Mouse (Mus musculus) forebrain, postnatal 0 days (tissue): Measurements from ENCODE around the gene Ccp110. TPM values are rescaled to one million over a fixed set of nuclear protein-coding genes. Genes with fewer than 3 reads are reported as not detected.
A peak's percentile ranks its signal among the peaks of the same experiment; 100 is the strongest.

Experiments used
- ATAC-seq: fragments of 200-750 bp; cut with Nextera tagmentation; 2 replicates; pipeline ENCODE4 v1.8.0; 2017; ENCODE audit warnings: mild to moderate bottlenecking, moderate library complexity
- DNase-seq: peaks from one replicate; pipeline ENCODE4 v3.0.0-alpha.2; 2015
- H3K27ac ChIP-seq: fragments of 300-500 bp; sonication (generic); 2 replicates; pipeline ENCODE4 v1.5.1; 2014; ENCODE audit warnings: low read depth, mild to moderate bottlenecking, antibody characterized with exemption, low read length, moderate library complexity, mixed read lengths
- H3K27me3 ChIP-seq: fragments of 300-500 bp; sonication (generic); 2 replicates; pipeline ENCODE4 v1.6.1; 2014; ENCODE audit warnings: mild to moderate bottlenecking, low read length, mixed read lengths; ENCODE audit not compliant: insufficient read depth
- H3K36me3 ChIP-seq: fragments of 300-500 bp; sonication (generic); 2 replicates; pipeline ENCODE4 v1.6.1; 2014; ENCODE audit warnings: mild to moderate bottlenecking, moderate library complexity; ENCODE audit not compliant: insufficient read depth
- H3K4me1 ChIP-seq: fragments of 300-500 bp; sonication (generic); 2 replicates; pipeline ENCODE4 v1.6.1; 2014; ENCODE audit warnings: antibody characterized with exemption; ENCODE audit not compliant: insufficient read depth
- H3K4me2 ChIP-seq: fragments of 300-500 bp; sonication (generic); 2 replicates; pipeline ENCODE4 v1.6.1; 2014; ENCODE audit warnings: low read depth, mild to moderate bottlenecking, moderate library complexity
- H3K4me3 ChIP-seq: fragments of 300-500 bp; sonication (generic); 2 replicates; pipeline ENCODE4 v1.5.1; 2014; ENCODE audit warnings: low read depth, low read length, mixed read lengths
- H3K9ac ChIP-seq: fragments of 300-500 bp; sonication (generic); 2 replicates; pipeline ENCODE4 v1.6.1; 2014; ENCODE audit warnings: mild to moderate bottlenecking
- H3K9me3 ChIP-seq: fragments of 300-500 bp; sonication (generic); 2 replicates; pipeline ENCODE4 v1.6.1; 2016; ENCODE audit warnings: low read length
- CTCF ChIP-seq: sonication (generic); IDR thresholded peaks from 2 replicates; pipeline ENCODE4 v1.5.1; 2016; ENCODE audit warnings: antibody characterized with exemption, control low read depth, low read depth
- WGBS: fragments of 180-500 bp; shearing (Covaris S2); extraction: QIAGEN DNeasy Blood & Tissue Kit; methylation state at CpG from one replicate; pipeline ENCODE4 v1.1.7; 2014; 5-methylcytosine and 5-hydroxymethylcytosine counted together
- polyA plus RNA-seq: library from polyadenylated mRNA; unstranded; fragments of >200 nt; fragmentation: Nextera tagmentation; extraction: Ambion mirVana; gene quantifications from 2 replicates; pipeline ENCODE4 v1.2.1, GENCODE M21; 2015
- total RNA-seq: library from RNA; depleted of rRNA; stranded (reverse); fragments of >200 nt; gene quantifications from 2 replicates; pipeline ENCODE4 v1.2.3, GENCODE M21; 2014

Gene Ccp110
- total and polyA plus RNA-seq, 2 experiments from 2014 or later = 13.3 to 33.6 TPM

DNA sequence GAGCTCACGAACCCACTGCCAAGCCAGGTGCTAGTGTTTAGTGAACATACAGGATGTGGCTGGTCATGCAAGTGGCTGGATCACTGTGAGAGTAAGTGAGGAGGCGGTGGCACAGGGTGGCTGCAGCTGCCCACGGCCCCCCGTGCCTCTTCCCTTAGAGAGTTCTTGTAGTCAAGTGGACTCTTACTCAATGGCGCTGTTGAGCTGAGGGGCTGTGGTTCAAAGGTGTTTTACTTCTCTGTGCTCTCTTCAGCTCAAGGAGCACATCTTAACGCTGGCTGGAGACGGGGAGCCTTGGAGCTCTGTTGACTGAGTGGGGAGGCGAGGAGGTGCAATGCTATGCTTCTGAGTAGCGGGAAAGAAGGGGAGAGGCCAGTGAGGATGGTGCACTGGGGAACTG, 11.6 kb downstream of the Ccp110 start:
- DNase-seq (no peak), ATAC-seq (no peak)
- Histone ChIP-seq H3K36me3 (peaks cover 76% of the 10 kb centered on the region), H3K4me2 (no peak overlapping the region), H3K4me3 (no peak overlapping the region), H3K4me1 (no peaks in the 10 kb centered on the region), H3K27ac (no peak overlapping the region), H3K27me3 (no peaks in the 10 kb centered on the region), H3K9ac (no peak overlapping the region), H3K9me3 (no peaks in the 10 kb centered on the region)
- no peak for TF ChIP-seq CTCF
- 86% methylated on average over 9 of the region's 9 CpGs for WGBS

DNA sequence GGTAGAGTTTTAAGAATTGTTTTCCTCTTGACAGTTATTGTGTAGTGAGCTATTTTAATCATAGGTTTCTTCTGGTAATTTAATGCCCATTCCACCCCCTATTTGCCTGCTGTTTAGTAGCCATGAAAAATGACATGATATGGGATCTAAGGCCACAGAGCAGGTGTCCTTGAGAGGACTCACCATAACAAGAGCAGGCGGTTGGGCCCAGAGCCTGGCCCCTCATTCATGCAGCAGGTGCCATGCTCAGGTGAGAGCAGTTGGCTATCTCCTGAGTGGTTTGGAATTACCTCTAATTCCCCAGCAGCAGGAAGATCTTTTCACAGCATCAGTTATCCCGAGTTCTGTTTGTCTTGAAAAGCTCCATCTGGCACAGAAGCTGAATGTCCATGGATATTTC, 13.1 kb downstream of the Ccp110 start:
- ATAC-seq (no peak), DNase-seq (no peak)
- no peaks in the 10 kb centered on the region for H3K9me3 ChIP-seq
- H3K4me2 ChIP-seq = no peak overlapping the region
- no peak for TF ChIP-seq CTCF
- no peaks in the 10 kb centered on the region for H3K4me1 ChIP-seq
- H3K9ac ChIP-seq = no peak overlapping the region
- no peaks in the 10 kb centered on the region for H3K27me3 ChIP-seq
- H3K27ac ChIP-seq = no peak overlapping the region
- WGBS = 80% methylated on average over 2 of the region's 2 CpGs
- no peak overlapping the region for H3K4me3 ChIP-seq
- H3K36me3 ChIP-seq = peaks cover 80% of the 10 kb centered on the region

DNA sequence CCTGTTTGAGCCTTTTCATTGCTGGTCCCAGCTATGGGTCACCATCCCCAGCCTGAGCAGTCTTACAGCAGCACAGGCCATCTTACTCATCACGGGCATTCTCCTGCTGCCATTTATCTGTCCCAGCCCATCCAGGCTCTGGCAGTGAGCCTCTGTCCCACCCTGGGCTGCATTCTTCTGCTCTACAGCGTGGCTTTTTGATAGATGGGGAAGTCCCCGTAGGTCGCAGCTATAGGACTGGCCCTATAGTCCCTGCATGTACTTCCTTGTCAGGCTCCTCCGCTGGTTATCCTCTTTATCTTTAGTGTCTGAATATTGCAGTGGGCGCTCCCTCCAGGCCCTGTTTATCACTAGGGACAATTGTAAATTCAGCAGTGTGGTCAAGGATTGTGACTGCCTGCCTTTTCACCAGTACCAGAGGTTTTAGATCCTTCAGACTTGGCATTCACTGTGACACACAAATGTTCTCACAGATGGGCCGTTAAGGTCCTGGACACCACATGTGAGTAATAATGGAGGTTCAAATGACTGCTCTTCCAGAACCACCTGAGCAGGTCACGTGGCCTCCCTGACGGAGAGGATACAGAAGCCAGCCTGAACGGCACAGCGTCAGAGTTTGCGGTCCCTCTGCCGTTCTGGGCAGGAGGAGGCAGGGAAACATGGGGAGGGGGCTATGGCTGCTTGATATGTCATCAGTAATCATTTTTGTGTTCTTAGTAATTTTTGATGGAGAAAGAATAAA, 16.7 kb downstream of the Ccp110 start:
- TF ChIP-seq CTCF = no peak
- WGBS = 92% methylated on average over 13 of the region's 13 CpGs
- no peak overlapping the region for H3K27ac ChIP-seq
- DNase-seq = no peak
- H3K27me3 ChIP-seq = no peaks in the 10 kb centered on the region
- H3K36me3 ChIP-seq = peaks cover 85% of the 10 kb centered on the region
- no peak overlapping the region for H3K4me2 ChIP-seq
- H3K9ac ChIP-seq = no peak overlapping the region
- no peaks in the 10 kb centered on the region for H3K4me1 ChIP-seq
- no peaks in the 10 kb centered on the region for H3K9me3 ChIP-seq
- no peak overlapping the region for H3K4me3 ChIP-seq
- ATAC-seq = no peak

DNA sequence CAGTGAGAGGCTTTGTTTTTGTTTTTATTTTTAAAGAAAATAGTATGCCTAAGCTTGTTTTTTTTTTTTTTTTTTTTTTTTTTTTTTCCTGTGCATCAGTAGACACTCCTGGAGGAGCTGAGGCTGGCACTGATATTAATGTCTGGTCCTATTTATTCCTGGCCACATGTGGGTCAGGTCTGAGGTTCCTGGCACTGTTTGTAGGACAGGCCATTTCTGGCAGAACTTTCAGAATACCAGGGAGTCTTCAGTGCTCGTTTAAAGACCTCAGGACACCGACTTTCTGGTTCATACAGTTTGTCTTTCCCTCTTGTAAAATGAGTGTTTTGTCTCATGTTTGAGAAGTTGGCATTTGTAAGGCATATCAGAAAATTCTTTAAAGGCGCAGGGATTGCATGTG, 19.4 kb downstream of the Ccp110 start:
- H3K27ac ChIP-seq = no peak overlapping the region
- no peak for ATAC-seq
- peaks cover 76% of the 10 kb centered on the region for H3K36me3 ChIP-seq
- 93% methylated on average over 3 of the region's 3 CpGs for WGBS
- no peak overlapping the region for H3K4me2 ChIP-seq
- no peak for DNase-seq
- no peaks in the 10 kb centered on the region for H3K4me1 ChIP-seq
- no peaks in the 10 kb centered on the region for H3K9me3 ChIP-seq
- TF ChIP-seq CTCF = no peak
- H3K4me3 ChIP-seq = no peak overlapping the region
- H3K27me3 ChIP-seq = no peaks in the 10 kb centered on the region
- no peak overlapping the region for H3K9ac ChIP-seq

DNA sequence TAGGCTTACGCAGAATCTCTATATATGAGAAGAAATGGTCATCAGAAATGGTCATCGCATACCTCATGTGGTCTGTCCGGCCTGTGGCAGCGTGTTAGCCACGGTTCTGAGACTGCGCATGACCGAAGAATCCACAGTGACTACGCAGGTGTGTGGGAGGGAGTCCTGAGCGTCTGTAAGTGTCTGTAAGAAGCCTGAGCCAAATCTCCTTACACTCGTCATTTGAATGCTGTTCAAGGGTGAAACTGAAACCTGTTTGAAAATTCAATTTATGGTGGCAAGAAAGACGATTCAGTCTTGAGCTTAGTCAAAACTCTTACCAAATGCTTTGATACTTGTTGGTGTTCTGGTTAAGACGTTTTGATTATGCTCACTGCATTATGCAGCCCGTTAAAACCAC, 20.9 kb downstream of the Ccp110 start:
- TF ChIP-seq CTCF = no peak
- 88% methylated on average over 13 of the region's 13 CpGs for WGBS
- no peaks in the 10 kb centered on the region for H3K27me3 ChIP-seq
- peaks cover 67% of the 10 kb centered on the region for H3K36me3 ChIP-seq
- H3K27ac ChIP-seq = no peak overlapping the region
- no peak for DNase-seq
- H3K4me3 ChIP-seq = no peak overlapping the region
- ATAC-seq = no peak
- H3K9me3 ChIP-seq = no peaks in the 10 kb centered on the region
- no peaks in the 10 kb centered on the region for H3K4me1 ChIP-seq
- H3K9ac ChIP-seq = no peak overlapping the region
- no peak overlapping the region for H3K4me2 ChIP-seq

DNA sequence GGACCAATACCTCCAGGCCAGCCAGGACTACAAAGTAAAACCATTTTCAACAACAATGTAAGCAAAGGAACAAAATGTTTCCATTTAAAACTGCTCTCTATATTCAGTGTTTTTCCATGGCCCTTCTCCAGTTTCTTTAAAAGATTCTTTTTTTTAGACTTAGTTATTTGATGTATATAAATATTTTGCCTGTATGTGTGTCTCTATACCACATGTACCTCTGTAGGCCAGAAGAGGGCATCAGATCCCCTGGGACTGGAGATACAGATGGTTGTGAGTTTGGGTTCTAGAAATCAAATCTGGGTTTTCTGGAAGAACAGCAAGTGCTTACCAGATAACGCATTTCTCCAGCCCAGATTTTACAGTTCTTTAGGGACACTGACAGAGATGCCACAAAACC, 26.4 kb downstream of the Ccp110 start:
- Histone ChIP-seq H3K9ac (no peak overlapping the region), H3K36me3 (peaks cover 24% of the 10 kb centered on the region), H3K4me2 (no peak overlapping the region), H3K27ac (no peak overlapping the region), H3K9me3 (no peaks in the 10 kb centered on the region), H3K4me3 (no peak overlapping the region), H3K4me1 (0 out of 2 replicates have a peak, but pooled peaks cover 9% of the 10 kb centered on the region), H3K27me3 (no peaks in the 10 kb centered on the region)
- ATAC-seq (no peak), DNase-seq (no peak)
- peak; percentile 27; the same call in 1 of the 2 replicates for TF ChIP-seq CTCF
- 63% methylated on average over 1 of the region's 1 CpGs for WGBS

GRCm38 (mm10) chr7:118739975-118740531, 27.7 kb downstream of the Ccp110 start, which contains the start of gene Vps35l:
Vps35l (plus strand) TSS chr7:118740226.
- Histone ChIP-seq H3K4me2 (peak within 1 kb of the TSS; percentile 68), H3K4me3 (peak within 1 kb of the TSS; percentile 90), H3K9me3 (no peaks in the 10 kb centered on the region), H3K4me1 (0 out of 2 replicates have a peak, but pooled peaks cover 9% of the 10 kb centered on the region), H3K27ac (peak within 1 kb of the TSS; percentile 93), H3K27me3 (no peaks in the 10 kb centered on the region), H3K9ac (peak within 1 kb of the TSS; percentile 86), H3K36me3 (peaks cover 15% of the 10 kb centered on the region)
- peak; percentile 96 for TF ChIP-seq CTCF
- DNase-seq = peak; percentile 93
- under 1% methylated on average over 15 of the region's 16 CpGs for WGBS
- peak; percentile 90 for ATAC-seq
